Mouse (Mus musculus) 3134 (cell line): Measurements from ENCODE around the gene Tpm1.

Experiments used
- DNase-seq: peaks from one replicate; pipeline ENCODE4 v3.0.0-alpha.2; 2011; ENCODE audit warnings: low spot score; ENCODE audit not compliant: insufficient read length; ENCODE audit errors: extremely low read depth

Gene Tpm1

DNA sequence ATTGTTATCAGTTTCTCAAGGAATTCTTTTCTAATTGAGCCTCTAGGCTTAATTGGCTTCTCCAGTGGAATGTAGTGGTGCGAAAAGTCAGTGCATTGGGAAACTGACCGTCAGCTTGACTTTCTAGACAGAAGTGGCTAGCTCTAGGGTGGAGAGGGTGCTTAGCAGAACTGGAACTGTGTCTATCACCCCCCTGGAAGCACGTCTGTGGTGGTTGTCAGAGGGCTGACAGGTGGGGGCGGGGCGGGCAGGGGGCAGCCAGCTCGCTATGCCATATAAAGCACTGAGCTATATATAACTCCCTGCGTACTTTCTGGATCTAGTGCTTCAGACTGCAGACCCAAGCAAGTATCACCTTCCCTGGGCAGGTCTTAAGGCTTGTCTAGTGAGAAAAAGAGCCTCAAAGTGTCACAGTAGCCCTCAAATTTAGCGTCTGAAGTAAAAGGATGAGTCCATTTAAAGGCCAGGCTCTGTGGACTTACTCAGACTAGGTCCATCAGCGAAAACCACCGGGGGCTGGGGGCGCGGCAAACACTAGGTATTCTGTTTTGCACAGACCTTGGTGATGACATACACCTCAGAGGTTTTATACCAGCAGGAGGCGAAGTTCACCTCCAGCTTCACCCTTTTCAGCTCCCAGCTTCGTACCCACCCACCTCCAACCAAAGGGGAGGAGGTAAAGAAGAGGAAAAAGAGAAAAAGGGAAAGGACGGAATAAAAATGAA is 2.2 kb downstream of the Tpm1 start:
- peak; percentile 52 for DNase-seq

DNA sequence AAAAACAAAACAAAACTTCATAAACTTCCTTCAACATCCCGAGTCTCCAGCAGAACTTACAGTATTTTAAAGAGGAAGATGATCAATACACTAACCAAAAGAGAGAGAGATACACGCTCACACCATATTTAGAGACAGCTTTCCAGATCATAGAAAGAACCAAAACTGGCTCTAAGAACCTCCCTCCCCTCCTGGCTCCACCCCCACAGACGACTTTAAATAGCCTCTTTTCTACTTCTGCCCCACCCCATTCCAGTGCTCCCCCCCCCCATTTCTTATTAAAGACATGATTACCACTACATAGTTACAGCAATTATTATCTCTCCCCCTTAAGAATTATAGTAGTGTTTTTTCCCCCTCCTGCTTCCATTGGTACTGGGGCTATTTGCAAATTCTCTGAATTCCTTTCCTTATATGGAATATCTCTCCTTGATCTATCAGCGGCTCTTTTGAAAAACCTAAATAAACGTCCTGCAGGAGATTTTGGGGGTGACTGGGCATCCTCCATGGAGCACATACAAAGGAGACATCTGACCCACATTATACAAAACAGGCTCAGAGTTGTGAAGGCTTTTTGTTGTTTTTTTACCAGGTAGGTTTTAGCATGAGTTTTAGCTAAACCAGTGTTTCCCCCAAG is 3.1 kb downstream of the Tpm1 start:
- DNase-seq, result no peak

DNA sequence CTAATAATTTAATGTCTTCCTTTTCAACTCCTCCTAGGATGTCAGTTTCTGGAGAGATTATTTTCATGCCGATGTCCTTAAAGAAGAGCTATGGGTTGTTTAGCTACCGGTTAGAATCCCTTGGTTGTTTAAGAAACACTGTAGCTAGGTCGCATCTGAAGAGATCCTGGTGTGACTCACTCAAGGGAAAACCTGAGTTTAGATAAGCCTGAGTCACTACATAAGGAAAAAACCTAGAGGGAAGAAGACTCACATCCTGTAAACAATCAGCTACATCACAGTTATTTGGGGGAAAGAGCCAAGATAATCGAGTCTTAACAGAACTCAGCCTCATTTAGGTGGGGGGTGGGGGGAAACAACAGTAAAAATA is 3.9 kb downstream of the Tpm1 start:
- peak; percentile 49 for DNase-seq

DNA sequence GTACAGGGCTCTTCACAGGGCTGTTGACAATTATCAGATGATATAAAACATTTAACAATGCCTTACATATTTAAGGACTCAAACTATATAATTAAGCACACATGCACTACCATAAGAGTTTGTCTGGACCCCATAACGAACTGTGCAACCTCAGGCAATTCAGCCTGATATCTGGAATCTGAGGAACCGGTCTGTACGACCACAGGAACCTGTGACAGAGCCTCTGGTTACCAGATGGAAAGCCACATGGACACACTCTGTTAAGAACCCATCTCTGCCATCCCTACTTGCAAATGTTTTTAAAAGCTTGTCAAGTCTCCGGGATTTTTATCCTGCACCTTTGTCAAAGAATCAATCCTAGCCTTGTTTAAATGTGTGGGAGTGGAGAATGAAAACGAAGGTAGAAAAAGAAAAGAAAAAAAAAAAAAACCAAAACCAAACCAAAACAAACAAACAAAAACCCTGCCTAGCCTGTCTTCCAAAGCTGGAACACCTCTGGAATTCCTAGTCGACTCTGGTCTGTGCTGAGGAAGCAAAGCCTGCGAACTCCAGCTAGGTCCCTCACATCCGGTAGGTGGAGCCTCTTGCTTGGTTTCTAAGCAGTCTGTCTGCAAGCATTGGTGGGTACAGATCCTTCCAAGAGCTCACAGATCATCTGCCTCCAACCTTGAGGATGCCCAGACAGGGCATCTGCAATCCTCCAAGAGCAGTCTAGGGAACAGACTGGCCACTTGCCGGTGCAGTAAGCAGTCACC is 4.5 kb downstream of the Tpm1 start:
- peak; percentile 60 for DNase-seq

DNA sequence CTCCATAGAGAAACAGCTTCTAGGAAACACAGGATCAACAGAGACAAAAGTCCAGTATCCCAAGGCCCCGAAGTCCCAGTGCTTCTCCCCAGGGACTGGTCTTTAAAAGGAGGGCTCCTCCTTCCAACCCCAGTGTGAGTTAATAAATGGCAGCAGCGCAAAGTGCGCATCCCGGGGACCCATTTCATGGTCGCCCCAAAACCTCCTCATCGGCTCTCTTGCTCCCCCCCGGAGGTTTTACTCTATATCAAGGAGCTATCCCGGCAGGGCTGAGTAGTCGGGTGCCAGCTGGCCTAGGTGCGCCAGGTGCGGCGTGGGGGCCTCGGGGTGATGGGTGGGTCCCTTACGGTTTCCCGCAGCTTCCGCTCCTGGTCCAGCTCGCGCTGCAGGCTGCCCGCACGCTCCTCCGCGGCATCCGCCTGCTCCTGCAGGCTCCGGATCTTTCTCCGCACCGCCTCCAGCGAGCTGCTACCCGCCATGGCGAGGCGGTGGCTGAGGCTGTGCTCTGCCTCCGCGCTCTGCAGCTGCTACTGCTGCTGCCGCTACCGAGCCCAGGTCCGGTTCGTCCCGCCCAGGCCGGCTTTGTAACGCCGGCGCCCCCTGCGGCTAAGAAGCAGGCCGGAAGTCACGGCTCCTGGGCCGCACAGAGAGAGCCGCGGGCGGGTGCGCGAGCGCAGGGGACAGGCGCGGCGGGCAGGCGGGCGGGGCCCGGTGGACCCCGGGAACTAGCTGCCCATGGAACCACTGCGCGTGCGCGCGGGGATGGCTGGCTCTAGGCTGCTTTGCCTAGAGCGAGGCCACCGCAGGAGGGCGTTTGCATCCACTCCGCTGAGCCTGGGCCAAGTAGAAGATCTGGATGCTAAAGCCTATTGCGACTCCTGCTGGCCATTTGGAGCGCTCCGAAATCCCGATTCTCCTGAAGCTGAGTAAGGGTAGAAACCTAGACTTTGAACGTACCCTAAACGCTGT is 5.7 kb downstream of the Tpm1 start:
- DNase-seq, result peak; percentile 97

DNA sequence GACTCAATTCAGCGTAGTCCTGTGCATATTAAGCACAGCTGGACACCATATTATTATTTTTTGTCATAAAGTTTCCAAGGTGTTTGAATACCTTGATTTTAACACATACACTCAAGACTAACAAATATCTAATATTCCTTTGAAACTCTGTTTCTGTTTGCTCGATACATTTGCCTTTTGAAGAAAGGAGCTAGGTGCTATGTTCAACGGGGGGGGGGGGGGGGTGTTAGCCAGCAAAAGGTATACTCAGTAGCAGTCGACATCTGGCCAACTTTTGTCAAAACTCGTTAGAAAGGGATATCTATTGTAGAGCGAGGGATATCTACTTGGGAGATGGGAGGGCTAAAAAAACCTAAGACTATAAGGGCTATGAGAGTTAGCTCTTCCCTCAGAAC is 6.4 kb downstream of the Tpm1 start:
- no peak for DNase-seq

DNA sequence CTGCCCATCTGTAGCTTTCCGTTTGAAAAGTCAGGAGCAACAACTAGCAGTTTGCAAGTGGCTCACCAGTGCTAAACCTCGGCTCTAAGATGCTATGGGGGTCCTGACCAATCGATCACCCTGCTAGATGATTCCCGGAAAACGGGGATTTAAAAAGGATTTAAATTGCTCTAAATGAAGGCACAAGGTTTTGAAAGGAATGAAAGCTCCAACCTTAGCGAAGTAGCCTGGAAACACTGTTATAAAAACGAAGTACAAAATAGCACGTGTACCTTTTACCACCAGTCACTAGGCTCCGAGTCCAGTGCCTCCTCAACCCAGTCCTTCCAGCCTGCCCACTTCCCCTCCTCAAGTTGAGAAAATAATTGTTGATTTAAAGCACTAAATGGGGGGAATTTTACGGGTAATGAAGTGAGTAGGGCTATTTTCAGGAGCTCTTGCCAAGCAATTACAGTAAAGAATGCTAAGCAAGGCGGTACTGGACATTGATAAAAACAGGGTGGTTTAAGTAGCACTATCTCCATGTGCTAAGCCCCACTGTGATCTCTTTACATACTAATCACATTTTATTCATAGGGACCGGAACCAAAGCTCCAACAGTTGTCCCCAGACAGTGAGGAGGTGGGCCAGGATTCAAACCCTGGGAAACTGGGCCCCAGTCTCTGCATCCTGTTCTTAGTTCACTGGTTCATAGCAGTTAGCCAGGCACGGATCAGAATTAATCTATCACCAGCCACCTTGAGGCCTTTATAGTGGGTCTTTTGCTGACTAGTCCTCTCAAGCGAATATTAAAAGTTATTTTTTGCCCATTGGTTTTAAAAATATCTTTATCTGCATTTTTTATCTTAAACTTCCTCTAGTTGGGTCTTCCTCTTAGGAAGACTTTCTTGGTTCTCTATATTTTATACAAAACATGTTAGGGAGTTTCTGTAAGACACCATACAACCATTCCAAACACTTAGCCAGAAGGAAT is 7.1 kb downstream of the Tpm1 start:
- DNase-seq, result no peak

DNA sequence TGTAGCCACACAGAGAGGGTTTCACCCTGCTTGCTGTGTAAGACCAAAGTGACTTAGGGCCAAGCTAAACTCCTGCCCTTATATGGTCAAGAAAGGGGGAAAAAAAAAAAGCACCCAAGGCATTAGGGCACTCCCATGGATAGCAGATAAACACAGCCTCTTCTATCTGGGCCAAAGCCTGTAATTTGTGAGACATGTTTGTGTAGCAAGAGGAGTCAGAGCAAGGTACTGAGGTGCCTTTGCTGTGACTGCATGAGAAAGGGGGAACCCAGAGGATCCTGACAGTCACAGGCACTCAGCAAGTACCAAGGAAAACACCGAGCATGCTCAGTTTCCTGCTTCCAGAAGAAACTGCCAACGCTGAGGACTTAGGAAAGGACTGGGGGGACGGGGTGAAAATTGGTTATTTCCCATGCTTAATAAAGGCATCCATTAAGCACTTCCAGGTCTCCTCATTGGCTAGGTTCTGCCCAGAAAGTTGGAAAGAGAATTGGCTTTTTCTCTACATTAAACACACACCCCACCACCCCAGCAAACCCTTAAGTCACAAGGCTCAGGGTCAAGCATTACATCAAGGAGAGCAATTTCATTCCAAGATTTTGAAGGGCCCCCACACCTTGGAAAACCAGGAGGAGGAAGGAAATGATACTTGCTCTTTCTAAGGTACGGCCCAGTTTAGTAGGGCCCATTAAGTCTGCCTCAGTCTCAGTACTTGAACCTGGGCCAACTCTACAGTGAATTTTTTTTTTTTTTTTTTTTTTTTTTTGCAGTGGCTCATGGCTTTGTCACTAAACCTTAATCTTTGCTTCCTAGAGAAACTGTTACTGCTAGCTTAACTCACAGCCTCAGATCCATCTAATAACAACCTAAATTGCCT is 8.0 kb downstream of the Tpm1 start:
- no peak for DNase-seq

DNA sequence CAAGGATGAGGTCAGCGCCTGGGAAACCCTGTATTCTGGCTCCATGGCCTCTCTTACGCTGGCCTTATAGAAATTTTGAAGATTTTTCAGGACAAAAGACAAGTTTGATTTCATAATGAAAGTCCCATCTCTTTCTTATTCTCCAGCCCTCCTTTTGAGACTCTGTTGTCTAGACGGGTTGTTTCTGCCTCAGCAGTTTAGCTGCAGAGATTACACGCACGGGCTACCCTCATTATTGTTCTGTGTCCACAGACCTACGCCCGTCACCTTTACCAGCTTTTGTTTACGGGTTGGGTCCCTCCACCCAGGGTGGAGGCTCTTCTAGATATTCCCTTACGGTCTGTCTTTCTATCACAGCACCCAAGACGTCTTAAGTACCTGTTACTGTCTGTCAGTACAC is 9.3 kb downstream of the Tpm1 start:
- DNase-seq, result no peak

DNA sequence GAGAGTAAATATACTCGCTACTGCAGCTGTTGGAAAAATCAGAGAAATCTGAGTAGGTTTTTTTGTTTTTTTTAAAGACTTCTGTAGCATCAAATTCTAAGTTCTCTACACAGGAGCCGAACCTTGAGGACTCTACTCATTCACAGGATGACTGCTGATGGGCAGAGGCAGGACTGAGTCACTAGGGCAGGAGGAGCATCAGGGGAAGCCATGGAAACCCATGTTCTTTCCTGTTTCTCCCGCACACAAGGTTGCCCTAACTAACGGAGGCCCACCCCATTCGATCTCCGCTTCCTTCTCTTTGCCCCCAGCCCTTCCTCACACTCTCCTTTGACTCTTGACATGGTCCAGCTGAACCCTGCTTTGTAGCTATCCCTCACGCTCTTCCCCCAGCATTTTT is 10.5 kb downstream of the Tpm1 start:
- no peak for DNase-seq

DNA sequence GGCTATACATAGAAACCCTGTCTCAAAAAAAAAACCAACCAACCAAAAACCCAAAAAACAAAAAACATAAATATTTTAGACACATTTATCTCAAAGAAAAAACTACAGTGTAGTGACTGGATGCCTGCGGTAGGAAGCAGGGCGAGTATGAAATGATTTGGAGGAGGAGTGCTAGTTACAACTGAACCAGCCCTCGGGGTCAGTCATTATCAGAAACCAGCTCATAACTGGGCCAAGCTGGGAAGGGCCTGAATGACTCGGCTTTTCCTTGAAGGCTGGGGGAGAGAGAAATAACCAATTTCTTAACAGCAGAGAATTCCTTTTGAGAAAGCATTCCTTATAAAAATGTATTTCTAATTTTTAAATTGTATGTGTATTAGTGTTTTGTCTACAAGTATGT is 11.5 kb downstream of the Tpm1 start:
- no peak for DNase-seq

DNA sequence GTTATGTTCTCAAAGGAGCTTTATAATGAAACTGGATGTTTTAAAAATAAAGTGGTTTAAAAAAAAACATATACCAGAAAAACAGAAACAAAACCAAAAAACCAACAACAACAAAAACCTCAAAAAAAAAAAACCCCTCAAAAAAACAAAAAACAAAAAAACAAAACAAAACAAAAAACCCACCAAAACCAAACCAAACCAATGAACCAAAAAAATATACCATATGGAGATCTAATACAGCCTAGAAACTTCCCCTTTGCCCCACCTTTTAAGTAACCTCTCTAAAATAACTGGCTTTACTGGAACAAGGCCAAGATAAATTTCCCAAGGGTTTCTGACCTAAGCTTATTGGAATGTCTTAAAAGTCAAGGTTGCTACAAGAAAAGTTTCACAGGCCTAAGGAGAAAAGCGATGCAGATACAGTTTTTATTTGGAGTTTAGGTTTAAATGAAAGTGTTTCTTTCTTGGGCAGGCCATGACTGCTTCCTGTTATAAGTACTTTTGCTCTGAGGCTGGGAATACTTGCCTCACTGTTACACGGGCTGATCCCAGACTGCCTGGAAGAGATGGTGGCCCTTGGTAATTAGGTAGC is 12.6 kb downstream of the Tpm1 start:
- DNase-seq, result peak; percentile 65

DNA sequence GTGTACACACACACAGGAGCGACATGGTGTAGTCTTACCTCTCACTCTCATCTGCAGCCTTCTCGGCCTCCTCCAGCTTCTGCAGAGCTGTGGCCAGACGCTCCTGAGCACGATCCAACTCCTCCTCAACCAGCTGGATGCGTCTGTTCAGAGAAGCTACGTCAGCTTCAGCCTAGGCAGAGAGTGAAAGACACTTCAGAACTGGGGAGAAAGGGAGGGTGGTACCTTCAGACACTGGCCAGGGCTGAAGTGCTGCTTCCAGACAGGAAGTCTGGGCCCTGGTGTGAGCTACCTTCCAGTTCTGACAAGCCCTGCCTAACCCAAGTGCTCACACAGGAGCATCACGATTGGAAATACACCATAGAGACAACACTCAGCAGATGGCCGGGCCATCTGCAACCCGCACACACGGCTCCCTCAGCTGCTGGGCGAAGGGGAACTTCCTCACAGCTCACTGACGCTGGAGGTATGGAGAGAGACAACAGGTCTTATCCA is 13.2 kb downstream of the Tpm1 start:
- no peak for DNase-seq

DNA sequence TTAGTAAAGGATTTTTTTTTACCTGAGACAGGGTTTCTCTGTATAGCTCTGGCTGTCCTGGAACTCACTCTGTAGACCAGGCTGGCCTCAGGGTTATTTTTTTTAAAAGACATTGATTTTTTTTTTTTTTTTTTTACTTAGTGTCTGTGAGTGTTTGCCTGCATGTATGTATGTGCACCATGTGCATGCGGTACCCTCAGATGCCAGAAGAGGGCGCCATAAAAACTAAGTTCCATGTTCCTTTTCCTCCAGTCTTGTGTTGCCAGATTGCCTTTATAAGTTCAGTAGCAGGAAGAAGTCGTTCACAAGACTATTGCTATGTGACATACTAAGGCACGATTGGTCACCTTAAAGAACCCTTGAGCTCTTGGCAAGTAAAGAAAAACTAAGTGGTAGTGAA is 14.5 kb downstream of the Tpm1 start:
- DNase-seq, result no peak

DNA sequence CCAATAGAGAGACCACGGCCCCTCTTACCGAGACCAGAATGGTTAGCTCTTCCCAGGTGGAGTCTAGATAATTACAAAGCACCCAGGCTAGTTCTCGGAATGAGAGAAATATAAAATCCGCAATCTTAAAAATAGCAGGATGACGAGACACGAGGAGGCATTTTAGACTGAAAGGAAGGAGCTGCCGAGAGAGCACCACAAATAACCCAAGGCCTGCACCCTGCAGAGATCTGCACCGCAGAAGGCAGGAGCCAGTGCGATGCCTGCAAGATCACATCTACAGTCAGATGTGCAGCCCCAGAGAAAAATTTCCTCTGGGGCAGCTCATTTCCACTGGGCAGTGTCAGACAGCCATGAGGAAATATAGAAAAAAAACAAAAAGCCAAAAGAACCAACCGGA is 16.2 kb downstream of the Tpm1 start:
- no peak for DNase-seq

DNA sequence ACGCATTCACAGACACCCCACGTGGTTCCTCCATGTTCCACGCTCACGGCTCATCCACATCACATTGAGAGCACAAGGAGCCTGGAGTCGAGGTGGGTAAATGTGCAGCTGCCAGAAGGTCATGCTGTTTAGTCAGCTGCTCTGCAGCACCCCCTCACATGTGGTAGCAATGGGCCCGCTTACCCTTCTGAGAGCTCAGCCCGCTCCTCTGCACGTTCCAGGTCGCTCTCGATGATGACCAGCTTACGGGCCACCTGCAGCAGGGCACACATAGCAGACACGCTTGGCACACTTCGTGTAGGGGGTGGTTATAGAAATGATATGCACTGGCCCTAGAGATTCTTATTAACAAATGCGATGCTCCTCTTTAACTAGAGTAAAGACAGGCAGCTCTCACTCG is 16.6 kb downstream of the Tpm1 start:
- no peak for DNase-seq

DNA sequence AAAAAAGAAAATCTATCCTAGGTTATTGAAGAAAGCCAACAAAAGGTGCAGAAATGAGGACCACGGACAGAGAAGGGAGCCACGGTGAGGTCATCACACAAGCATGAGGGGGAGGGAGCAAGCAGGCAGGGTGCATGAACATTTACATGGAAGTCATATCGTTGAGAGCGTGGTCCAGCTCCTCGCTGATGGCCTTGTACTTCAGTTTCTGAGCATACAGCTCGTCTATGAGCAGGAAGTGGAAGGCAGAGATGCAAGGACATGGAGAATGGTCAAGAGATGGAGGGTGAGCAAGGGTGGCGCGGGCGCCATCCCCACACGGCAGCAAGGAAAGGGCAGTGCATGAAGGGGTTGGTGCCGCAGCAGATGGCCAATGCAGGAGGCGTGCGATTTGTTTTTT is 19.7 kb downstream of the Tpm1 start:
- DNase-seq, result no peak

DNA sequence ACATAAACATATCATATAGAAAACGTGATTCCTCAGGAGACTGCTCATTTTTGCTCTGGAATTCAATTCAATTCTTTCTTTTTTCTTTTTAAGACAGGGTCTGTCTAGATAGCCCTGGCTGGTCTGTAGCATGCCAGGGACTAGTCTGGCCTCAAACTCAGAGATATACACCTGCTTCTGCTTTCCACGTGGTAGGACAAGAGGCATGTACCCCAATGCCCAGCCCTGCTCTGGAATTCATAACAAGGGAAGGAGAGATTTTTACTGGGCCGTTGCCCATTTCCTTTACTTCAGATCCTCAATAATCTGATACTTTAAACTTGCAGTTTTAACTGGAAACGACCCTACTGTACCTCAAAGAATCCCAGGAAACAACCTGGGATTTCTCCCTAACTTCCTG is 20.3 kb downstream of the Tpm1 start:
- DNase-seq, result no peak
